Mouse (Mus musculus) ES-Bruce4 (cell line): ENCODE data around the gene Tnfrsf11a. TPM values are rescaled to one million over a fixed set of nuclear protein-coding genes. Genes with fewer than 3 reads are reported as not detected.

Experiments used
- H3K27ac ChIP-seq: 2 replicates; pipeline ENCODE4 v1.5.1; 2012; ENCODE audit warnings: low read length, inconsistent platforms; ENCODE audit not compliant: insufficient read depth
- H3K27me3 ChIP-seq: 2 replicates; pipeline ENCODE4 v1.6.1; 2012; ENCODE audit warnings: mild to moderate bottlenecking, low read length, inconsistent platforms; ENCODE audit not compliant: control insufficient read depth, poor library complexity, insufficient read depth, severe bottlenecking
- H3K36me3 ChIP-seq: 2 replicates; pipeline ENCODE4 v1.6.1; 2012; ENCODE audit warnings: inconsistent platforms, mild to moderate bottlenecking, low read length, moderate library complexity; ENCODE audit not compliant: control insufficient read depth, poor library complexity, insufficient read depth, severe bottlenecking
- H3K4me1 ChIP-seq: one replicate; pipeline ENCODE4 v1.8.1; 2011; ENCODE audit warnings: low read length; ENCODE audit not compliant: control insufficient read depth, insufficient read depth
- H3K4me3 ChIP-seq: 2 replicates; pipeline ENCODE4 v1.5.1; 2011; ENCODE audit warnings: low read depth, mild to moderate bottlenecking, low read length
- H3K9ac ChIP-seq: 2 replicates; pipeline ENCODE4 v1.6.1; 2012; ENCODE audit warnings: low read depth, mild to moderate bottlenecking, inconsistent platforms; ENCODE audit not compliant: poor library complexity, severe bottlenecking
- H3K9me3 ChIP-seq: replicated peaks from 2 replicates; pipeline ENCODE4 v1.6.1; 2012; ENCODE audit warnings: mild to moderate bottlenecking, low read length, inconsistent platforms; ENCODE audit not compliant: control insufficient read depth, poor library complexity, insufficient read depth, severe bottlenecking
- CTCF ChIP-seq: IDR thresholded peaks from one replicate; pipeline ENCODE4 v1.8.1; 2011; ENCODE audit warnings: low read depth, low read length
- EP300 ChIP-seq: IDR thresholded peaks from 2 replicates; pipeline ENCODE4 v1.6.1; 2011; ENCODE audit warnings: low read depth, low read length; ENCODE audit not compliant: insufficient read depth
- POLR2A ChIP-seq: IDR thresholded peaks from one replicate; pipeline ENCODE4 v1.8.1; 2011; ENCODE audit warnings: low read length; ENCODE audit not compliant: insufficient read depth
- polyA plus RNA-seq: library from polyadenylated mRNA; stranded (reverse); fragments of >200 nt; gene quantifications from 2 replicates; pipeline ENCODE4 v1.2.4, GENCODE M21; 2011; ENCODE audit warnings: low read depth; ENCODE audit not compliant: missing spikeins, insufficient read depth, insufficient read length

Gene Tnfrsf11a
- polyA plus RNA-seq, 1 experiment = 1.1 TPM

- TF ChIP-seq CTCF = no peak
- no peak for TF ChIP-seq POLR2A
- no peak for TF ChIP-seq EP300
- no peaks in the 10 kb centered on the region for H3K36me3 ChIP-seq
- H3K9ac ChIP-seq = no peak overlapping the region
- H3K9me3 ChIP-seq = no peaks in the 10 kb centered on the region
- no peaks in the 10 kb centered on the region for H3K27me3 ChIP-seq
- no peak overlapping the region for H3K27ac ChIP-seq
- peaks cover 4% of the 10 kb centered on the region for H3K4me1 ChIP-seq
- H3K4me3 ChIP-seq = no peak overlapping the region
These were observed 35.2 kb downstream of the Tnfrsf11a start for GRCm38 (mm10) chr1:105815736-105816135.

DNA sequence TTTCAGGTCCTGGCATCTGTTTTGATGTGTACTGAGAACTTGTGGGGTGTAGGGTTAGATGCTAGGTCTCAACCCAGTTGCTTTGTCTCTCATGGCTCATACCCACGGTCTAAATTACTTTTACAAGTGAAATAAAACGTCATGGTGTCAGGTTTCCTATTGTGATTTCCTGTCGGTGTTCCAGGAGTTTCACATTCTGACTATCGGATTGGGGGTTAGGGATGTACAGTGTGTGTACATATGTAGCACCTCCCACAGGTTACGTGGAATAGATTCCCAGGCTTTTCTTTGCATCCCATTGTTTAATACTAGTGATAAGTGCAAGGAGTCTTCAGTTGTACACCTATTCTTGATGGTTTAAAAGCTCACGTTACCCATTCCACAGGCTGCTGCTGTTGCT is 38.5 kb downstream of the Tnfrsf11a start:
- Histone ChIP-seq H3K27ac (no peak overlapping the region), H3K4me1 (peaks cover 4% of the 10 kb centered on the region), H3K4me3 (no peak overlapping the region), H3K36me3 (no peaks in the 10 kb centered on the region), H3K9me3 (no peaks in the 10 kb centered on the region), H3K9ac (no peak overlapping the region), H3K27me3 (no peaks in the 10 kb centered on the region)
- TF ChIP-seq EP300 (no peak), POLR2A (no peak), CTCF (no peak)

DNA sequence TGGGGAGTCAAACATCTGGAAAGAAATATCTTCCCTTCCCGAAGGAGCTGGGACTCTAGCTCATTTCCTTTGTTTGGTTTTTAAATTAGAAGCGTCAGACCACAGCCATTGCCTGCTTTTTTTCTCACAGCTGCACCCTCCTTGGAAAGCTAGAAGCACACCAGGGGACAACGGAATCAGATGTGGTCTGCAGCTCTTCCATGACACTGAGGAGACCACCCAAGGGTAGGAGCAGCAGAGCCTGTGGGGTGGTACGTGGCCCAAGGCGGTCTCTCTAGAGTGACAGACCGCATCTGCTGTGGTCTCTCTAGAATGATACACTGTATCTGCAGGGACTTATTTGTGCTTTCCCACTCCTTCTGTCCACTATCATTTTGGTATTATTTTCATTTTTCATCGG is 39.2 kb downstream of the Tnfrsf11a start:
- no peak overlapping the region for H3K9ac ChIP-seq
- no peak for TF ChIP-seq CTCF
- no peak for TF ChIP-seq EP300
- no peak for TF ChIP-seq POLR2A
- H3K27me3 ChIP-seq = no peaks in the 10 kb centered on the region
- H3K4me1 ChIP-seq = peaks cover 4% of the 10 kb centered on the region
- H3K36me3 ChIP-seq = no peaks in the 10 kb centered on the region
- H3K9me3 ChIP-seq = no peaks in the 10 kb centered on the region
- no peak overlapping the region for H3K27ac ChIP-seq
- no peak overlapping the region for H3K4me3 ChIP-seq

DNA sequence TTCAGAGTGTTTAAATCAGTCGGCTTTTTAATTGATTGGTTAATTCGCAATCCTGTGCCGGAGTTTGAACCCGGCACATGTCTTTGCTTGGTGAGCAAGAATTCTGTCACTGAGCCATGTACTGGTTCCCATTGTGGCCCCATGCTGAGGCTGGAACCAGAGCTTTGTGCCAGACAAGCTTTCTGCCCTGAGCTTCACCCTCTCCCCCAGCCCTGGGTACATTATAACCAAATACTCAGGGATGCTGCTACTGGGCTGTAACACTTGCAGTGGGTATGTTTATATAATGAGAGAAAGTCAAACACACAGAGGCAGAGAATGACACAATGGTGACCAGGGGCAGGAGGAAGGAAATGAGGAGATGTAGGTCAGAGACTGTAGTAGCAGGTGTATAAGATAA is 43.8 kb downstream of the Tnfrsf11a start:
- Histone ChIP-seq H3K27ac (no peak overlapping the region), H3K36me3 (no peaks in the 10 kb centered on the region), H3K4me1 (no peaks in the 10 kb centered on the region), H3K27me3 (no peaks in the 10 kb centered on the region), H3K9ac (no peak overlapping the region), H3K4me3 (no peak overlapping the region), H3K9me3 (no peaks in the 10 kb centered on the region)
- TF ChIP-seq POLR2A = no peak
- TF ChIP-seq EP300 = no peak
- TF ChIP-seq CTCF = no peak

DNA sequence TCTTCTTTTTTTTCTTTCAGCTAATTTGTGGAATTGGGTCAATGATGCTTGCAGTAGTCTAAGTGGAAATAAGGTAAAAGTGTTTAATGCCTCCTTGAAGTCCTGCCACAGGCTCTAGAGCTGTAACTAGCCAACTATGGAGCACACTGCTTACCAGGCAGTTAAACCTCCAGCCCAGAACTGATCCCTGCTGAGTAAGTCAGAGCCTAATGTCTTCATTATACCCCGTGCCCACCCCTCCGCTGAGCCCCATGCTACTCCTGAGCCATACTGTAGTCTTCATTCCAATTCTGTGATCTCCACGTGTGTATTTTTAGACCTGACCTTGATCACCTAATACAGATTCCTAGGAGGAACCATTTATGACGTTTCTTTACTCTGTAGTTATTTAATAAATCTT is 44.5 kb downstream of the Tnfrsf11a start:
- no peaks in the 10 kb centered on the region for H3K27me3 ChIP-seq
- no peaks in the 10 kb centered on the region for H3K9me3 ChIP-seq
- H3K27ac ChIP-seq = no peak overlapping the region
- H3K4me3 ChIP-seq = no peak overlapping the region
- H3K4me1 ChIP-seq = no peaks in the 10 kb centered on the region
- TF ChIP-seq POLR2A (no peak), EP300 (no peak), CTCF (no peak)
- H3K36me3 ChIP-seq = no peaks in the 10 kb centered on the region
- H3K9ac ChIP-seq = no peak overlapping the region

- Histone ChIP-seq H3K27me3 (no peaks in the 10 kb centered on the region), H3K36me3 (no peaks in the 10 kb centered on the region), H3K4me1 (no peaks in the 10 kb centered on the region), H3K9me3 (no peaks in the 10 kb centered on the region), H3K27ac (no peak overlapping the region), H3K9ac (no peak overlapping the region), H3K4me3 (no peak overlapping the region)
- TF ChIP-seq CTCF = no peak
These were observed 46.9 kb downstream of the Tnfrsf11a start for GRCm38 (mm10) chr1:105827374-105827773.
